Mouse (Mus musculus) C2C12 (cell line): Measurements from ENCODE around the gene Pard3b. TPM values are rescaled to one million over a fixed set of nuclear protein-coding genes. Genes with fewer than 3 reads are reported as not detected.

ENCODE experiments used
- H3K27me3 ChIP-seq: one replicate; pipeline ENCODE4 v1.6.1; 2011; ENCODE audit not compliant: control insufficient read depth, insufficient read depth, insufficient read length
- H3K36me3 ChIP-seq: one replicate; pipeline ENCODE4 v1.6.1; 2011; ENCODE audit not compliant: control insufficient read depth, insufficient read depth
- H3K4me3 ChIP-seq: one replicate; pipeline ENCODE4 v1.5.1; 2011; ENCODE audit warnings: mild to moderate bottlenecking, control low read depth; ENCODE audit not compliant: poor library complexity, insufficient read depth, severe bottlenecking
- H3K79me2 ChIP-seq: one replicate; pipeline ENCODE4 v1.6.1; 2011; ENCODE audit not compliant: control insufficient read depth, insufficient read depth
- H3K79me3 ChIP-seq: one replicate; pipeline ENCODE4 v1.6.1; 2011; ENCODE audit warnings: low read depth, control low read depth
- H3ac ChIP-seq: one replicate; pipeline ENCODE3; 2011; ENCODE audit warnings: low read depth; ENCODE audit not compliant: control insufficient read depth, insufficient read length
- CEBPB ChIP-seq: IDR thresholded peaks from one replicate; pipeline ENCODE4 v1.6.1; 2011; ENCODE audit warnings: low read depth, mild to moderate bottlenecking, control low read depth, moderate library complexity
- CTCF ChIP-seq: IDR thresholded peaks from one replicate; pipeline ENCODE4 v1.5.1; 2011; ENCODE audit not compliant: control insufficient read depth, insufficient read depth, insufficient read length
- FOSL1 ChIP-seq: IDR thresholded peaks from one replicate; pipeline ENCODE4 v1.8.0; 2011; ENCODE audit warnings: mild to moderate bottlenecking, low read length; ENCODE audit not compliant: poor library complexity, insufficient read depth, severe bottlenecking
- MAX ChIP-seq: IDR thresholded peaks from one replicate; pipeline ENCODE4 v1.6.1; 2011; ENCODE audit warnings: mild to moderate bottlenecking, control low read depth
- MYOD1 ChIP-seq: IDR thresholded peaks from one replicate; pipeline ENCODE4 v1.6.1; 2011; ENCODE audit warnings: low read depth; ENCODE audit not compliant: control insufficient read depth, insufficient read length
- MYOG ChIP-seq: IDR thresholded peaks from one replicate; pipeline ENCODE4 v1.6.1; 2011; ENCODE audit not compliant: control insufficient read depth, insufficient read length; ENCODE audit errors: extremely low read depth
- USF1 ChIP-seq: IDR thresholded peaks from one replicate; pipeline ENCODE4 v1.6.1; 2011; ENCODE audit warnings: low read depth, mild to moderate bottlenecking, control low read depth, moderate library complexity
- polyA plus RNA-seq: library from polyadenylated mRNA; unstranded; fragments of >200 nt; fragmentation: generic; extraction: Trizol; gene quantifications from one replicate; pipeline ENCODE4 v1.2.1, GENCODE M21; 2012; ENCODE audit warnings: missing spikeins

Gene Pard3b
- polyA plus RNA-seq, 1 experiment, result 0.20 TPM

DNA sequence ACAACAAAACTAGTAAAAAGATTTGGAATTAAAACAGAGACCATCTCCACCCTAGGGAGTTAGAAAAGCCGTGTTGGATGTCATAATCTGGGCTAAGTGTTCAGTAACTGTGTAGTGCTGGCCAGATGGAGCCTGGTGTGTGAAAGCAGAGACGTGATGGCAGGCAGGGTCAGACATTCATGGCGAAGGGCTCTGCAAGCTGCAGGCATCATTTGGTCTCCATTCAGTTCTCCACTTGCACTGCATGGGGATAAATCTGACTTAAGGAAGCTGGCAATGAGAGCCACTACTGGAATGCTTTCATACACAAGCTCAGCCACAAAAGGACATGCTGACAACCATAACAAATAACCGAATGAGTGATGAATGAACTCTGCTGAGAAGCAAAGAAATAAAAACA is 265.4 kb downstream of the Pard3b start:
- TF ChIP-seq MAX (no peak), MYOD1 (no peak), FOSL1 (no peak), MYOG (no peak), CTCF (no peak), USF1 (no peak), CEBPB (no peak)

DNA sequence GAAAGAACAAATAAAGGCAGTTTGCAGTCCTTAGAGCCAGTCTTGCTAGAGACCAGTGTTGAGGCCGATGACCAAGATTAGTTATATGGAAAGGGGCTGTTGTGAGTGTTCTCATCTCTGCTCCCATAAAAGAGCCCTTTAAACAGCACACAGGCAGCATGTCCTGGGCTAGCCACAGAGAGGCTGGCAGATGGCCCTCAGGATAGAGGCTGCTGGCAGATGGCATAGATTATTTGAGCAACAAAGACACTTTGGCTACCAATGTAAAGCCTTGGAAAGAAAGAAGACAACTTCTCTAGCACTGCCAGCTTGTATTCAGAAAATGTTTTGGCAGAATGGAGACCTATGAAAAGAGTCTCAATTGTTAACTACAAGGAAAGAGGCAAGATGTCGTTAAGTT is 274.3 kb downstream of the Pard3b start:
- Histone ChIP-seq H3ac (no peak overlapping the region), H3K79me3 (no peaks in the 10 kb centered on the region), H3K79me2 (no peaks in the 10 kb centered on the region), H3K4me3 (no peak overlapping the region), H3K36me3 (no peaks in the 10 kb centered on the region), H3K27me3 (no peaks in the 10 kb centered on the region)
- TF ChIP-seq MYOG (no peak), CEBPB (no peak), USF1 (no peak), FOSL1 (no peak), MAX (no peak), CTCF (no peak), MYOD1 (no peak)

More for the DNA sequence above, 265.4 kb downstream of the Pard3b start:
- no peak overlapping the region for H3K4me3 ChIP-seq
- no peak overlapping the region for H3ac ChIP-seq
- H3K79me3 ChIP-seq, result no peaks in the 10 kb centered on the region
- H3K36me3 ChIP-seq, result no peaks in the 10 kb centered on the region
- no peaks in the 10 kb centered on the region for H3K79me2 ChIP-seq
- H3K27me3 ChIP-seq, result no peaks in the 10 kb centered on the region

DNA sequence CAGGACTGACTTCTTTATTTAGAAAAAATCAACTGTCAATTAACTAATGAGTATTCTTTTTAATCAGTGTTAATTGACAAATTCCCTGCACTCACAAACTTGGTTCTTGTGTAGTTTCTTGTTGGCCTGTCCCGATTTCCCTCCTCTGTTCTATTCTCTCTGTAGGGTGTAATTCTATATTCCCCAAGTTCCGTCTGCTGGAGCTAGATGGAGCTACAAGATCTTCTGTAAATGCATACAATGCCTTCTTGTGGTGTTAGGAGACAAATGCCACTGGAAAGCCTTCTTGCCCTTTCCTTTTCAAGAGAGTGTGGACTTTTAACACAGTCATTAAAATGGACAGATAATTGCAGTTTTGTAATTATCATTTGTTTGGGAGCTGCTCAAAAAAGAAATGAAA is 286.3 kb downstream of the Pard3b start:
- Histone ChIP-seq H3K79me2 (no peaks in the 10 kb centered on the region), H3K27me3 (no peaks in the 10 kb centered on the region), H3K4me3 (no peak overlapping the region), H3K36me3 (no peaks in the 10 kb centered on the region), H3K79me3 (no peaks in the 10 kb centered on the region), H3ac (no peak overlapping the region)
- no peak for TF ChIP-seq CEBPB
- no peak for TF ChIP-seq FOSL1
- TF ChIP-seq MYOD1, result no peak
- no peak for TF ChIP-seq CTCF
- no peak for TF ChIP-seq USF1
- no peak for TF ChIP-seq MAX
- no peak for TF ChIP-seq MYOG

DNA sequence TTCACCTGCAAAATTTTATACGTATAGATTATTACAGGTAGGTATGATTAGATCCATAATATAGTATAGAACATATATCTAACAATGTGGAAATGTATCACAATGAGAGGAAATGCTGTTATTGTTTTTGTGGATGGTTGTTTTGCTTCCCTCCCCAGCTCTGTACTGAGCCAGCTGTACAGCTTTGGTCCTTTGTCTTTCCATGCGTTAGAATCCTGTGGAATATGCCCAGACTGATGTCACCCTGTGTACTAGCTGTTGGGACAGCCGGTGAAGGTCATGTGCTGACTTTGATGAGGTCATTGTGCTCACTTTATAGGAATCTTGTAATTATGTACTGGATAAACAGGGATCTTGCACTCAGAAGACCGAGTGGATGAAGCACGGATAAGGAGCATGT is 286.9 kb downstream of the Pard3b start:
- H3ac ChIP-seq, result no peak overlapping the region
- TF ChIP-seq MYOD1, result no peak
- no peak for TF ChIP-seq MYOG
- TF ChIP-seq CEBPB, result no peak
- TF ChIP-seq CTCF, result no peak
- TF ChIP-seq FOSL1, result no peak
- TF ChIP-seq MAX, result no peak
- no peak for TF ChIP-seq USF1
- no peaks in the 10 kb centered on the region for H3K36me3 ChIP-seq

DNA sequence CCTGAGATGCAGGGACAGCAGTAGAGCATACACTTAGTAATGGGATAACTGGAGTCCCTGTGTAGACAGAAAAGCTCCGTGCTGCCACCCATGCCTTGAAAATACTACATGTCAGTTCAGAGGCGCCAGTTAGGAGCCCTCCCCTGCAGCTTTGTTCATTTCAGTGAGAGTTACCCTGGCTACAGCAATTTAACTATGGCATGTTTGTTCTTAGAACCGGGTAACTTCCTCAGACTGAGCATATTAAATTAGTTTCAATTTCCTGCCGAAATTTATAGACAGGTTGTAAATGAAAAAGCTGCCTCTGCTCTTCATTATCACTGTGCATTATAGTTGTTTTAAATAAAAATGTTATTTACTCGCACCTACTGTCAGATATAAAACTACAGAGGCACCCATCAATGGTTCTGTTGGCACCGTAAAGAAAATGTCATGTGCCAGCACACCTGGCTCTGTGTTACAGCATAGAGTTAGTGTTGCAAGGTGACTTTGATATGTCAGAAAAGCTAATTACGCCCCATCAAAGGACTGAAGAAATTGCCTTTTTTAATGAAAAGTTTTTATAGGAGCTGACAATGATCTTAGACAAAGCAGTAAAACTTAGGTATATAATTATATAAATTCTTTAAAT is 289.6 kb downstream of the Pard3b start:
- Histone ChIP-seq H3K79me3 (no peaks in the 10 kb centered on the region), H3K79me2 (no peaks in the 10 kb centered on the region), H3ac (no peak overlapping the region), H3K36me3 (no peaks in the 10 kb centered on the region), H3K4me3 (no peak overlapping the region), H3K27me3 (no peaks in the 10 kb centered on the region)
- TF ChIP-seq CEBPB (no peak), CTCF (no peak), FOSL1 (no peak), USF1 (no peak), MYOD1 (no peak), MAX (no peak), MYOG (no peak)

More for the DNA sequence above, 286.9 kb downstream of the Pard3b start:
- H3K4me3 ChIP-seq, result no peak overlapping the region
- no peaks in the 10 kb centered on the region for H3K79me2 ChIP-seq
- H3K27me3 ChIP-seq, result no peaks in the 10 kb centered on the region
- no peaks in the 10 kb centered on the region for H3K79me3 ChIP-seq

DNA sequence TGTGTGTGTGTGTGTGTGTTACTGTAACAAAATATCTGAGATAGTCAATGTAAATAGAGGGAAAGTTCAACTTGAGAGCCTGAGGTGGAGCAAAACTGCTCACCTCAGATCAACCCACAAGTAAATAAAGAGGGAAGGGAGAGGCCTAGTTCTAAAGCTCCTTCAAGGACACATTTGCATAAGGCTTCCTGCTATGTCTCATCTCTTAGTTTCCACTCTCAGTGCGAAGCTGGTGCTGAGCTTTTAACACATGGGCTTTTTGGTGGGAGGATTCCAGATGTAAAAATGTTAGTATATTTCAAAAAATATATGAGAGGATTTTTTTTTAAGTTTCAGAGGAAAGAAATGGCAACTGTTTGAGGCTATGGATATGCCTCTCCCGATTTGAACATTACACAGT is 294.9 kb downstream of the Pard3b start:
- Histone ChIP-seq H3K79me3 (no peaks in the 10 kb centered on the region), H3K27me3 (no peaks in the 10 kb centered on the region)
- TF ChIP-seq MYOG (no peak), FOSL1 (no peak), CTCF (no peak), MYOD1 (no peak), CEBPB (no peak), USF1 (no peak), MAX (no peak)

More for the DNA sequence above, 294.9 kb downstream of the Pard3b start:
- H3K4me3 ChIP-seq, result no peak overlapping the region
- no peaks in the 10 kb centered on the region for H3K36me3 ChIP-seq
- H3K79me2 ChIP-seq, result no peaks in the 10 kb centered on the region
- no peak overlapping the region for H3ac ChIP-seq
